Comparison of ENCODE assay signal across 8 mouse cellular contexts in genomic region chr10:90829394-90830267, GRCm38 (mm10).
A peak's percentile ranks its signal among the peaks of the same experiment; 100 is the strongest.
DNase-seq lines count a peak whose midpoint lies in the region; ATAC-seq lines count a peak whose summit lies in the region.

No protein-coding gene starts in this region.

- no peak for DNase-seq in liver, embryonic 11.5 days (ENCODE audit: low spot score)
- no peak for DNase-seq in liver
- peak; percentile 27 to 59 for DNase-seq in cerebellum, postnatal 4 days (ENCODE audit: low spot score in 2 of 2)
- peak; percentile 60 to 70 for DNase-seq in left cerebral cortex, postnatal 25 days (ENCODE audit: low spot score in 2 of 2)
- no peak for DNase-seq in urinary bladder, postnatal 10 days (ENCODE audit: low spot score)

- no peaks in the 10 kb centered on the region for H3K36me3 ChIP-seq in liver, embryonic 11.5 days (ENCODE audit: control insufficient read depth, insufficient read depth, low read length)
- H3K36me3 ChIP-seq in heart, embryonic 13.5 days: no peaks in the 10 kb centered on the region
- H3K36me3 ChIP-seq in neural tube, embryonic 14.5 days (ENCODE audit: control insufficient read depth, insufficient read depth, low read length): no peaks in the 10 kb centered on the region

- H3K4me2 ChIP-seq in liver, embryonic 11.5 days: peak overlapping the region; percentile 69
- peak overlapping the region; percentile 94 for H3K4me2 ChIP-seq in heart, embryonic 13.5 days
- H3K4me2 ChIP-seq in neural tube, embryonic 14.5 days (ENCODE audit: low read depth, low read length): peak overlapping the region; percentile 67

- no peak overlapping the region for H3K27ac ChIP-seq in liver, embryonic 11.5 days (ENCODE audit: low read depth, low read length)
- no peak overlapping the region for H3K27ac ChIP-seq in heart, embryonic 13.5 days (replicated peaks)
- peak overlapping the region; percentile 94 for H3K27ac ChIP-seq in neural tube, embryonic 14.5 days (ENCODE audit: low read depth, low read length)

- H3K9me3 ChIP-seq in liver, embryonic 11.5 days (ENCODE audit: control insufficient read depth, low read length): no peaks in the 10 kb centered on the region
- no peaks in the 10 kb centered on the region for H3K9me3 ChIP-seq in heart, embryonic 13.5 days
- no peaks in the 10 kb centered on the region for H3K9me3 ChIP-seq in neural tube, embryonic 14.5 days (ENCODE audit: control insufficient read depth, low read length)

- no peaks in the 10 kb centered on the region for H3K4me1 ChIP-seq in liver, embryonic 11.5 days (replicated peaks; ENCODE audit: control insufficient read depth, insufficient read depth, low read length)
- H3K4me1 ChIP-seq in heart, embryonic 13.5 days: peaks cover 13% of the 10 kb centered on the region
- H3K4me1 ChIP-seq in neural tube, embryonic 14.5 days (ENCODE audit: control insufficient read depth, insufficient read depth, low read length): no peaks in the 10 kb centered on the region; the same call in 1 of the 2 replicates

- WGBS in liver, embryonic 11.5 days: 2% methylated on average over 49 of the region's 76 CpGs
- under 1% methylated on average over 43 of the region's 76 CpGs for WGBS in heart, embryonic 13.5 days
- WGBS in neural tube, embryonic 14.5 days: under 1% methylated on average over 36 of the region's 76 CpGs

- H3K4me3 ChIP-seq in liver, embryonic 11.5 days (ENCODE audit: low read depth, low read length): peak overlapping the region; percentile 48
- peak overlapping the region; percentile 62 for H3K4me3 ChIP-seq in heart, embryonic 13.5 days
- peak overlapping the region; percentile 62 for H3K4me3 ChIP-seq in neural tube, embryonic 14.5 days (ENCODE audit: low read depth, low read length)

- intact Hi-C loops in left cerebral cortex, postnatal 25 days (cut with DNase I): loop anchor here (5.0 kb wide), 1 partner anchor 77 kb away; no protein-coding TSS in a partner anchor

- H3K27me3 ChIP-seq in liver, embryonic 11.5 days (replicated peaks; ENCODE audit: control insufficient read depth, insufficient read depth, low read length): peaks cover 62% of the 10 kb centered on the region
- H3K27me3 ChIP-seq in heart, embryonic 13.5 days (replicated peaks): peaks cover 72% of the 10 kb centered on the region
- no peaks in the 10 kb centered on the region for H3K27me3 ChIP-seq in neural tube, embryonic 14.5 days (ENCODE audit: control insufficient read depth, insufficient read depth, low read length)

- ATAC-seq in liver, embryonic 11.5 days (replicated peaks; ENCODE audit: low FRiP score): peak; percentile 41; the same call in 1 of the 2 replicates
- ATAC-seq in heart, embryonic 13.5 days (ENCODE audit: extremely low read depth, insufficient number of reproducible peaks, low FRiP score, low TSS enrichment): no peak; the same call in 1 of the 2 replicates
- peak; percentile 90 for ATAC-seq in neural tube, embryonic 14.5 days (ENCODE audit: low read depth)
- no peak for ATAC-seq in inflammation-experienced regulatory T-cells, adult 6 months

- no peak overlapping the region for H3K9ac ChIP-seq in liver, embryonic 11.5 days (ENCODE audit: low read depth, low read length)
- peak overlapping the region; percentile 44; the same call in 1 of the 2 replicates for H3K9ac ChIP-seq in heart, embryonic 13.5 days
- H3K9ac ChIP-seq in neural tube, embryonic 14.5 days (replicated peaks; ENCODE audit: low read depth, low read length): peak overlapping the region; percentile 84

Comparison
In these comparisons a context has a peak if more than half of its experiments do, and no peak if none do; other contexts are left out.
1. ATAC-seq: peak in liver, embryonic 11.5 days (single experiment) and neural tube, embryonic 14.5 days (single experiment); none in heart, embryonic 13.5 days (single experiment) and inflammation-experienced regulatory T-cells, adult 6 months (single experiment).
2. DNase-seq: peak in cerebellum, postnatal 4 days (2 of 2) and left cerebral cortex, postnatal 25 days (2 of 2); none in liver, embryonic 11.5 days (single experiment), liver (single experiment) and urinary bladder, postnatal 10 days (single experiment).
3. Peak in every context shown above with its lines, with median percentiles within 50 percentile points of each other: H3K4me2 ChIP-seq and H3K4me3 ChIP-seq.